In genomic region chr4:82859131-82860125, GRCm38 (mm10) we compare ENCODE assay signal across 8 mouse cellular contexts. TPM values are rescaled to one million over a fixed set of nuclear protein-coding genes. Genes with fewer than 3 reads are reported as not detected.
DNase-seq lines count a peak whose midpoint lies in the region; ATAC-seq lines count a peak whose summit lies in the region.

Gene Zdhhc21 (minus strand): TSS chr4:82859958.

- peaks cover 25% of the 10 kb centered on the region for H3K4me1 ChIP-seq in hindbrain, embryonic 14.5 days (replicated peaks; ENCODE audit: control insufficient read depth, insufficient read depth, low read length)

- no peaks in the 10 kb centered on the region for H3K36me3 ChIP-seq in hindbrain, embryonic 14.5 days (replicated peaks; ENCODE audit: control insufficient read depth, insufficient read depth)

- peak within 1 kb of the TSS; percentile 87 for H3K4me2 ChIP-seq in hindbrain, embryonic 14.5 days (replicated peaks)

- peak within 1 kb of the TSS; percentile 95 for H3K27ac ChIP-seq in hindbrain, embryonic 14.5 days

- peak; percentile 83 for DNase-seq in Muller cell, postnatal 12 days (ENCODE audit: inconsistent ontology term)
- peak; percentile 90 for DNase-seq in cerebellum, adult 9-11 months
- DNase-seq in frontal cortex, postnatal 25 days (ENCODE audit: low spot score in 2 of 2), result peak; percentile 67 to 74
- DNase-seq in hindbrain, embryonic 14.5 days (ENCODE audit: low spot score), result peak; percentile 62
- peak; percentile 82 to 86 for DNase-seq in left cerebral cortex, adult 18-20 months (ENCODE audit: low spot score in 2 of 2)
- peak; percentile 87 to 91 for DNase-seq in lung, postnatal 4 days
- peak; percentile 84 for DNase-seq in retina, postnatal 1 day
- peak; percentile 89 for DNase-seq in thymus, postnatal 4 days

- H3K27me3 ChIP-seq in hindbrain, embryonic 14.5 days (ENCODE audit: control insufficient read depth, insufficient read depth, low read length), result no peaks in the 10 kb centered on the region

- peak within 1 kb of the TSS; percentile 94 for H3K9ac ChIP-seq in hindbrain, embryonic 14.5 days

- peak; percentile 91 for ATAC-seq in hindbrain, embryonic 14.5 days (ENCODE audit: low FRiP score)

- under 1% methylated on average over 82 of the region's 82 CpGs for WGBS in hindbrain, embryonic 14.5 days

- H3K4me3 ChIP-seq in hindbrain, embryonic 14.5 days (replicated peaks; ENCODE audit: low read length), result peak within 1 kb of the TSS; percentile 81

- H3K9me3 ChIP-seq in hindbrain, embryonic 14.5 days (ENCODE audit: control insufficient read depth, low read length), result no peaks in the 10 kb centered on the region

RNA-seq across cellular contexts. Expression of gene Zdhhc21, which starts in this region (rescaled TPM):
- 16.8 and 18.7 TPM in 2 replicates for polyA plus RNA-seq in hindbrain, embryonic 14.5 days (2014; fragmentation: Nextera tagmentation; extraction: Ambion mirVana)
- total RNA-seq in left cerebral cortex, adult 18-20 months (2021), result 10 to 100 TPM; 63.4 to 67.5 TPM

Comparison
In these comparisons a context has a peak if more than half of its experiments do, and no peak if none do; other contexts are left out.
1. Peak in every context shown above with its lines: DNase-seq, ATAC-seq, H3K4me3 ChIP-seq and H3K27ac ChIP-seq.